Mouse (Mus musculus) thymus, postnatal 36 days (tissue): Measurements from ENCODE around the gene H2al1o.
"Not testable (repeated sequence)": the region's sequence is repeated elsewhere in the genome, so short reads cannot be mapped to it uniquely, and the experiment has no call there.

Experiments used
- DNase-seq, 2 experiments: peaks; one replicate each; pipeline ENCODE4 v3.0.0; 2022; ENCODE audit warnings: mixed read lengths in 2 of 2

Gene H2al1o

GRCm38 (mm10) chrX:9572309-9572708 is at the start of gene H2al1o:
Gene H2al1o, minus strand, starts transcription at chrX:9572409.
- DNase-seq, result not testable (repeated sequence)

- DNase-seq, result not testable (repeated sequence)
Observed at GRCm38 (mm10) chrX:9598036-9598435, 25.8 kb upstream of the H2al1o start.

- DNase-seq, result no peak
Observed at GRCm38 (mm10) chrX:9536881-9537280, 35.3 kb downstream of the H2al1o start.
